In the genomic region with DNA sequence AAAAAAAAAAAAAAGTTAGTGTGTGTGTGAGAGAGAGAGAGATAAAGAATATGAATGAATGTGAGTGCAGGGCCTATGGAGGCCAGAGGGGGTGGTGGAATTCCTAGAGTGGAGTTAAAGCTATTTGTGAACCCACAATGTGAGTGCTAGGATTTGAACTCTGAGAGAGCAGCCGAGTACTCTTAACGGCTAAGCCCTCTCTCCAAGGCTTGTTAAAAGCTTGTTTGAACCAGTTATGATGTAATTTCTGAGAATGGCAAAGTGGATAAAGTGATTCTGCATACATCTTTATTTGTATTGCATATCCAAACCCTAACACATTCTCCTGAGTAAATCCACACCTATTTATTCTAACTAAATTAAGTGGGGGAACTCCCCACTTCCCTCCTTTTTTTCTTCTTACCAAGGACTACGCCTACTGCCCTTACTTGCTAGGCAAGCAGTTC, we compare ENCODE assay signal across 8 mouse cellular contexts. TPM values are rescaled to one million over a fixed set of nuclear protein-coding genes. Genes with fewer than 3 reads are reported as not detected.
DNase-seq lines count a peak whose midpoint lies in the region; ATAC-seq and TF ChIP-seq lines count a peak whose summit lies in the region.
"Had no signal": no experiment of that assay in that cellular context is flagged by ENCODE, and none has a peak within 500 bp of the region (broad histone marks: within the 10 kb centered on the region; RNA-seq: fewer than 3 reads in every experiment).

No protein-coding gene starts in this region.

- H3K9ac ChIP-seq in ES-Bruce4 (ENCODE audit: low read depth, poor library complexity, severe bottlenecking), result peak overlapping the region; percentile 58
- peak overlapping the region; percentile 84 for H3K9ac ChIP-seq in hindbrain, embryonic 12.5 days

- H3K27ac ChIP-seq in ES-Bruce4 (ENCODE audit: insufficient read depth, low read length), result no peak overlapping the region
- H3K27ac ChIP-seq in hindbrain, embryonic 12.5 days, result no peak overlapping the region

- H3K4me3 ChIP-seq in C2C12 (ENCODE audit: insufficient read depth, poor library complexity, severe bottlenecking) (peak overlapping the region; percentile 85), ES-Bruce4 (ENCODE audit: low read depth, low read length) (no peak overlapping the region)
- H3K4me3 ChIP-seq in hindbrain, embryonic 12.5 days, result peak overlapping the region; percentile 75

- H3K4me2 ChIP-seq in hindbrain, embryonic 12.5 days (replicated peaks), result peak overlapping the region; percentile 66

- no peaks in the 10 kb centered on the region for H3K4me1 ChIP-seq in ES-Bruce4 (ENCODE audit: control insufficient read depth, insufficient read depth, low read length)
- peaks cover 14% of the 10 kb centered on the region for H3K4me1 ChIP-seq in hindbrain, embryonic 12.5 days

- TF ChIP-seq POLR2A in ES-Bruce4 (IDR thresholded peaks at IDR 0.05; ENCODE audit: insufficient read depth, low read length), result no peak

- peak; percentile 61 for DNase-seq in lung, postnatal 25 days (ENCODE audit: low spot score)
- DNase-seq in gastrocnemius, postnatal 14 days, result no peak
- DNase-seq in adrenal gland, adult 8-10 months, result no peak
- DNase-seq: layer of hippocampus, postnatal 36 days had no signal

- no peak for TF ChIP-seq EP300 in ES-Bruce4 (IDR thresholded peaks at IDR 0.05; ENCODE audit: insufficient read depth, low read depth, low read length)

- H3K36me3 ChIP-seq in C2C12 (ENCODE audit: control insufficient read depth, insufficient read depth), result peaks cover 24% of the 10 kb centered on the region
- no peaks in the 10 kb centered on the region; the same call in 1 of the 2 replicates for H3K36me3 ChIP-seq in ES-Bruce4 (ENCODE audit: control insufficient read depth, insufficient read depth, low read length, poor library complexity, severe bottlenecking)
- H3K36me3 ChIP-seq in hindbrain, embryonic 12.5 days, result no peaks in the 10 kb centered on the region

- H3K79me3 ChIP-seq in C2C12 (ENCODE audit: low read depth), result peaks cover 42% of the 10 kb centered on the region

- peak overlapping the region; percentile 73 for H3ac ChIP-seq in C2C12 (ENCODE audit: control insufficient read depth, insufficient read length, low read depth)

- ATAC-seq in hindbrain, embryonic 12.5 days (ENCODE audit: low FRiP score), result no peak
- no peak for ATAC-seq in megakaryocyte progenitor cell, adult 5-6 weeks (replicated peaks; ENCODE audit: poor library complexity)

- no peak for TF ChIP-seq CTCF in C2C12 (IDR thresholded peaks at IDR 0.05; ENCODE audit: control insufficient read depth, insufficient read depth, insufficient read length)
- no peak for TF ChIP-seq CTCF in ES-Bruce4 (IDR thresholded peaks at IDR 0.05; ENCODE audit: low read depth, low read length)

- WGBS in hindbrain, embryonic 12.5 days, result 70% methylated on average over 3 of the region's 3 CpGs

- no peaks in the 10 kb centered on the region for H3K9me3 ChIP-seq in ES-Bruce4 (replicated peaks; ENCODE audit: control insufficient read depth, insufficient read depth, low read length, poor library complexity, severe bottlenecking)
- H3K9me3 ChIP-seq in hindbrain, embryonic 12.5 days (replicated peaks), result no peaks in the 10 kb centered on the region

- H3K79me2 ChIP-seq in C2C12 (ENCODE audit: control insufficient read depth, insufficient read depth), result peaks cover 60% of the 10 kb centered on the region

- intact Hi-C loops in gastrocnemius, postnatal 14 days (cut with DNase I; ENCODE audit: low total_unique reads), result no loop called here

- no peaks in the 10 kb centered on the region for H3K27me3 ChIP-seq in C2C12 (ENCODE audit: control insufficient read depth, insufficient read depth, insufficient read length)
- no peaks in the 10 kb centered on the region for H3K27me3 ChIP-seq in ES-Bruce4 (ENCODE audit: control insufficient read depth, insufficient read depth, low read length, poor library complexity, severe bottlenecking)
- peaks cover 16% of the 10 kb centered on the region for H3K27me3 ChIP-seq in hindbrain, embryonic 12.5 days

TF ChIP-seq in C2C12, 6 proteins besides CTCF, POLR2A, EP300 and RAD21:
- TF ChIP-seq FOSL1 (IDR thresholded peaks at IDR 0.05; ENCODE audit: insufficient read depth, low read length, poor library complexity, severe bottlenecking) (no peak), MYOD1 (IDR thresholded peaks at IDR 0.05; ENCODE audit: control insufficient read depth, insufficient read length, low read depth) (no peak), MAX (IDR thresholded peaks at IDR 0.05) (no peak), MYOG (IDR thresholded peaks at IDR 0.05; ENCODE audit: control insufficient read depth, extremely low read depth, insufficient read length) (no peak), CEBPB (IDR thresholded peaks at IDR 0.05; ENCODE audit: low read depth) (no peak), USF1 (IDR thresholded peaks at IDR 0.05; ENCODE audit: low read depth) (no peak)

RNA-seq across cellular contexts. Expression of gene Utp11, which starts 1.0 kb away (rescaled TPM):
- 29.7 TPM for polyA plus RNA-seq in C2C12 (2012; fragmentation: generic; extraction: Trizol)
- polyA plus RNA-seq in ES-Bruce4 (2011; ENCODE audit: insufficient read depth, insufficient read length, low read depth, missing spikeins), result 56.9 and 60.4 TPM in 2 replicates
- 60.7 and 68.8 TPM in 2 replicates for polyA plus RNA-seq in hindbrain, embryonic 12.5 days (2016; fragmentation: Nextera tagmentation; extraction: Ambion mirVana)
- total RNA-seq in gastrocnemius, postnatal 14 days (2021), result 10 to 100 TPM; 16.5 to 20.4 TPM
- 78.0 and 81.5 TPM in 2 replicates for total RNA-seq in megakaryocyte progenitor cell, adult 5-6 weeks (2015)
- 70.8 and 93.1 TPM in 2 replicates for total RNA-seq in megakaryocyte progenitor cell, adult 5-6 weeks (2017)
- total RNA-seq in adrenal gland, adult 8-10 months (2022), result 10 to 100 TPM; 31.2 to 40.7 (median 34.4) TPM

RNA-seq across cellular contexts. Expression of gene Fhl3, which starts 8.1 kb away (rescaled TPM):
- polyA plus RNA-seq in C2C12 (2012; fragmentation: generic; extraction: Trizol), result 206 TPM
- 11.4 and 14.0 TPM in 2 replicates for polyA plus RNA-seq in ES-Bruce4 (2011; ENCODE audit: insufficient read depth, insufficient read length, low read depth, missing spikeins)
- 3.3 and 6.8 TPM in 2 replicates for polyA plus RNA-seq in hindbrain, embryonic 12.5 days (2016; fragmentation: Nextera tagmentation; extraction: Ambion mirVana)
- 100 to 1,000 TPM in 1 of 2 experiments, 10 to 100 TPM in 1; 77.5 to 112 TPM for total RNA-seq in gastrocnemius, postnatal 14 days (2021)
- total RNA-seq in megakaryocyte progenitor cell, adult 5-6 weeks (2015), result 17.1 and 19.3 TPM in 2 replicates
- 4.9 and 5.3 TPM in 2 replicates for total RNA-seq in megakaryocyte progenitor cell, adult 5-6 weeks (2017)
- 10 to 100 TPM in 2 of 4 experiments, 1 to 10 TPM in 2; 5.5 to 12.8 (median 8.9) TPM for total RNA-seq in adrenal gland, adult 8-10 months (2022)

RNA-seq across cellular contexts. Expression of gene Sf3a3, which starts 22.1 kb away (rescaled TPM):
- polyA plus RNA-seq in C2C12 (2012; fragmentation: generic; extraction: Trizol), result 71.6 TPM
- polyA plus RNA-seq in ES-Bruce4 (2011; ENCODE audit: insufficient read depth, insufficient read length, low read depth, missing spikeins), result 110 and 127 TPM in 2 replicates
- polyA plus RNA-seq in hindbrain, embryonic 12.5 days (2016; fragmentation: Nextera tagmentation; extraction: Ambion mirVana), result 157 and 164 TPM in 2 replicates
- 10 to 100 TPM; 14.7 to 17.4 TPM for total RNA-seq in gastrocnemius, postnatal 14 days (2021)
- total RNA-seq in megakaryocyte progenitor cell, adult 5-6 weeks (2015), result 98.5 and 113 TPM in 2 replicates
- total RNA-seq in megakaryocyte progenitor cell, adult 5-6 weeks (2017), result 158 and 175 TPM in 2 replicates
- total RNA-seq in adrenal gland, adult 8-10 months (2022), result 10 to 100 TPM; 33.5 to 42.5 (median 37.2) TPM

RNA-seq across cellular contexts. Expression of gene Pou3f1, which starts 35.8 kb away (rescaled TPM):
- 0.01 TPM for polyA plus RNA-seq in C2C12 (2012; fragmentation: generic; extraction: Trizol)
- 12.8 and 14.9 TPM in 2 replicates for polyA plus RNA-seq in ES-Bruce4 (2011; ENCODE audit: insufficient read depth, insufficient read length, low read depth, missing spikeins)
- 24.2 and 24.4 TPM in 2 replicates for polyA plus RNA-seq in hindbrain, embryonic 12.5 days (2016; fragmentation: Nextera tagmentation; extraction: Ambion mirVana)
- total RNA-seq in gastrocnemius, postnatal 14 days (2021), result 1 to 10 TPM; 1.3 to 2.2 TPM
- total RNA-seq in megakaryocyte progenitor cell, adult 5-6 weeks (2015), result 0.05 TPM in 1 of 2 replicates, not detected in the other
- not detected in 2 replicates for total RNA-seq in megakaryocyte progenitor cell, adult 5-6 weeks (2017)
- under 1 TPM; 0.06 to 0.15 (median 0.11) TPM for total RNA-seq in adrenal gland, adult 8-10 months (2022)

RNA-seq across cellular contexts. Expression of gene Inpp5b, which starts 49.2 kb away (rescaled TPM):
- 13.8 TPM for polyA plus RNA-seq in C2C12 (2012; fragmentation: generic; extraction: Trizol)
- polyA plus RNA-seq in ES-Bruce4 (2011; ENCODE audit: insufficient read depth, insufficient read length, low read depth, missing spikeins), result 21.7 and 27.0 TPM in 2 replicates
- polyA plus RNA-seq in hindbrain, embryonic 12.5 days (2016; fragmentation: Nextera tagmentation; extraction: Ambion mirVana), result 23.7 and 25.8 TPM in 2 replicates
- total RNA-seq in gastrocnemius, postnatal 14 days (2021), result 1 to 10 TPM; 8.7 to 9.4 TPM
- total RNA-seq in megakaryocyte progenitor cell, adult 5-6 weeks (2015), result 32.9 and 36.0 TPM in 2 replicates
- 28.6 and 31.4 TPM in 2 replicates for total RNA-seq in megakaryocyte progenitor cell, adult 5-6 weeks (2017)
- total RNA-seq in adrenal gland, adult 8-10 months (2022), result 10 to 100 TPM; 24.9 to 36.2 (median 29.7) TPM
